Mouse (Mus musculus) testis, adult 2 months (tissue): Measurements from ENCODE around the gene Trp53bp1. TPM values are rescaled to one million over a fixed set of nuclear protein-coding genes. Genes with fewer than 3 reads are reported as not detected.

ENCODE experiments used
- H3K27ac ChIP-seq: fragments of 200-500 bp; 2 replicates; pipeline ENCODE4 v1.5.1; 2012; ENCODE audit warnings: low read depth, low read length; ENCODE audit not compliant: control insufficient read depth, insufficient read depth
- H3K27me3 ChIP-seq: fragments of 200-500 bp; 2 replicates; pipeline ENCODE4 v1.6.1; 2012; ENCODE audit warnings: mild to moderate bottlenecking, low read length, moderate library complexity; ENCODE audit not compliant: control insufficient read depth, insufficient read depth
- H3K36me3 ChIP-seq: fragments of 200-500 bp; 2 replicates; pipeline ENCODE4 v1.6.1; 2012; ENCODE audit warnings: mild to moderate bottlenecking, low read length; ENCODE audit not compliant: control insufficient read depth, insufficient read depth
- H3K4me1 ChIP-seq: fragments of 200-500 bp; 2 replicates; pipeline ENCODE4 v1.6.1; 2012; ENCODE audit warnings: low read length; ENCODE audit not compliant: control insufficient read depth, insufficient read depth
- H3K4me3 ChIP-seq: fragments of 200-500 bp; 2 replicates; pipeline ENCODE4 v1.5.1; 2012; ENCODE audit warnings: low read depth, mild to moderate bottlenecking, low read length, moderate library complexity, mixed read lengths; ENCODE audit not compliant: control insufficient read depth
- CTCF ChIP-seq: fragments of 200-500 bp; IDR thresholded peaks from 2 replicates; pipeline ENCODE4 v1.5.1; 2012; ENCODE audit warnings: low read depth, mild to moderate bottlenecking, inconsistent platforms, low read length, moderate library complexity; ENCODE audit not compliant: control insufficient read depth, insufficient read depth, insufficient replicate concordance
- POLR2A ChIP-seq: fragments of 200-500 bp; IDR thresholded peaks from 2 replicates; pipeline ENCODE4 v1.6.1; 2012; ENCODE audit warnings: low read depth, mild to moderate bottlenecking, inconsistent platforms, low read length, moderate library complexity; ENCODE audit not compliant: control insufficient read depth
- polyA plus RNA-seq: library from polyadenylated mRNA; depleted of rRNA; stranded (reverse); fragments of >200 nt; gene quantifications from 2 replicates; pipeline ENCODE4 v1.2.3, GENCODE M21; 2012

Gene Trp53bp1
- polyA plus RNA-seq, 1 experiment = 58.2 TPM

- TF ChIP-seq POLR2A = no peak
- no peak for TF ChIP-seq CTCF
- Histone ChIP-seq H3K4me3 (no peak overlapping the region), H3K27me3 (no peaks in the 10 kb centered on the region), H3K36me3 (no peaks in the 10 kb centered on the region), H3K27ac (no peak overlapping the region), H3K4me1 (no peaks in the 10 kb centered on the region; the same call in 1 of the 2 replicates)
Observed at GRCm38 (mm10) chr2:121296754-121297231, 25.6 kb upstream of the Trp53bp1 start.

DNA sequence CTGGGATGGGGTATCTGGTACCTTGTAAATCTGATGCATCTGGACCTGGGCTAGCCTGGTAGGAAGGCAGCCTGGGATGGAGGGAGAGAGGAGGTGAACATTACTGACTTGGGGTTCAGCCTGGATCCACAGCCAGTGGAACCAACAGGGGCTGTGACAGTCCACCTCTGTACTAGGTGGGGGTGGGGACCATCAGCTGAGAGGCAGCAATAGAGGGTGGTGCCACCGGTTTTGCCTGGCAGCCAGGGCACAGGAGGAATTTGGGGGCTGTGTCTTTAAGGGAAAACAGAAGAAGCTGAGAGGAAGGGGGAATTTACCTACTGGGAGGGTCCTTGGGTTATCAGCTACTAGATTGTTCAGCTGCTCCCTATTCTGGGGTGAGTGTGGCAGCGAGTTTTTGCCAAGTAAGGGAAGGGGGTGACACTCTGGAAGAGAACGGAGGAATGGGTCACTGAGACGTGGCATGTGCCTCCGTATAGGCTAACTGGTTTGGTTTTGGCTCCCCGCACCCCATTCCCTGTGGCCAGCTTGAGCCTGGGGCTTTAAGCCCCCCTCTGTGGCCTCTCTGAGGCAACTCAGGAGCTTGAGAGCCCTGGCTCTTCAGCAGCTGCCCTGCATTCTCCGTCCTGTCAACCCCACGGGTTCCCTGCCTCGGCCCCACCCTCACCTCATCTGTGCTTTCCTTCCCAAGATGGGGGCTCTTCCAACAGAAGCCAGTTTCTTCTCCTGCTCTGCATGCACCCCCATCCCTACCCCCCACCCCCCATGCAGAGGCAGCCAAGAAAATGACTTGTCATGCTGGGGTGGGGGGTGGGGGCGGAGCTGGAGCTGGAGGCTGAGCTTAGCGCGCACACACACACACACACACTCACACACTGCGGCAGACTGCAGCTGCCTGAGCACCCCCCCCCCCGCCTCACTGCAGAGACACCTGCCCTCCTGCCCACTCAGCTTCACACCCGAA, 24.7 kb upstream of the Trp53bp1 start:
- no peaks in the 10 kb centered on the region; the same call in 1 of the 2 replicates for H3K4me1 ChIP-seq
- TF ChIP-seq CTCF = no peak
- no peak for TF ChIP-seq POLR2A
- H3K36me3 ChIP-seq = no peaks in the 10 kb centered on the region
- H3K27me3 ChIP-seq = no peaks in the 10 kb centered on the region
- H3K27ac ChIP-seq = no peak overlapping the region
- peak overlapping the region; percentile 34 for H3K4me3 ChIP-seq

DNA sequence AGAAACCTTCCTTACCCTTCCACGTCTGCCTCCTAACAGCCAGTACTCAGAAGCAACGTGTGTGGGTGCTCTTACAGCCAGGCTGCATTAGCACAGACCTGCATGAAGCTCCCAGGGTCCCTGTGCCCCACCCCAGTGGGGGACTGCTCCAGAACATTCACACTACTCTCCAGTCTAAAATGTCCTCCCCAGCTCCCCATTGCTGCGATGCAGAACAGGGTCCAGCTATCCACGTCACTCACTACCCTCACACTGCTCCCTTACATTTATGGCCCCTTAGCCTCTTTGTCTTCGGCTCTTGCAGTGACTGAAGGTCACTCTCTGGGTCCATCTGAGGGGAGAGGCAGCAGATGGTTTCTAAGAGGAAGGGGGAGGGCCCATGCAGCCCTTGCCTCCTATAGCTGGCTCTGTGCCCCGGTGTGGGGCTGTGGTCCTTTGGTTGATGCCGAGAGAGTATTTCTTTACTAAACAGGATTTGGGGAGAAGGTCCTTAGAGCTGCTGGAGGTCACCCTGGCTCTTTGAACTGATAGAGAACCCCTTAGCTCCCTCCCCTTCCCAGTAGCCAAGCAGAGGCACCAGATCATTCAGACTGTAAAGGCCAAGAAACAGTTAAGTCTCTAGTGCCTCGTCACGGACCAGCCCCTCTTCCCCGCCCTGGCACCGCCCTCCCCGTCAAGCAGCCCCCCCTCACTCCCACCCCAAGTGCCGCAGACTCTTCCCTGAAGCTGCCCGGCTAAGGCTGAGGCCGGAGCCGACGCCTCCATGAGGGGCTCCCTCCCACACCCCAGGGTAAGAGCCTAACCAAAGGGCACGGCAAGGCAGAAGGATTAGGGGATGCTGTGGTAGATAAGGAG, 23.8 kb upstream of the Trp53bp1 start:
- Histone ChIP-seq H3K27ac (no peak overlapping the region), H3K27me3 (no peaks in the 10 kb centered on the region), H3K4me3 (peak overlapping the region; percentile 34), H3K36me3 (no peaks in the 10 kb centered on the region), H3K4me1 (peaks cover 3% of the 10 kb centered on the region)
- no peak for TF ChIP-seq POLR2A
- no peak for TF ChIP-seq CTCF

DNA sequence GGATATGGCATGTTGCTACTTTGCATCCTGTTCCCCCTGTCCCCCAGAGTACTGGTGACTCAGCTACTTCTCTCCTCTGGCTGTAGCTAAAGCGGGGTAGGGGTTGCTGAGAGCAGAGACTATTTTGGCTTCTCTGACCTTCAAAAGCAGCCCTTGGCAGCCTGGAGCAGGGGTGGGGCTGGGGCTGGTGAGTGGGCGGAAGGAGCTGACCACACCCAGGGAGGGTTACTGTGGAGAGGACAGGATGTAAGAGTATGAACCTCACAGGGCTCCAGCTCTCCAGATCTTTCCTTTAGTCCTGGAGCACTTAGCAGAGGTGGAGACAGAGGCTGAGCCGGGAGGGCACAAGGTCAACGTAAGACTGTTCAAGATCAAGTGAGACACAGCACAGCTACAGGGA, 23.0 kb upstream of the Trp53bp1 start:
- no peaks in the 10 kb centered on the region for H3K36me3 ChIP-seq
- peaks cover 6% of the 10 kb centered on the region for H3K4me1 ChIP-seq
- H3K27ac ChIP-seq = no peak overlapping the region
- H3K4me3 ChIP-seq = no peak overlapping the region
- H3K27me3 ChIP-seq = no peaks in the 10 kb centered on the region
- TF ChIP-seq POLR2A (no peak), CTCF (no peak)

DNA sequence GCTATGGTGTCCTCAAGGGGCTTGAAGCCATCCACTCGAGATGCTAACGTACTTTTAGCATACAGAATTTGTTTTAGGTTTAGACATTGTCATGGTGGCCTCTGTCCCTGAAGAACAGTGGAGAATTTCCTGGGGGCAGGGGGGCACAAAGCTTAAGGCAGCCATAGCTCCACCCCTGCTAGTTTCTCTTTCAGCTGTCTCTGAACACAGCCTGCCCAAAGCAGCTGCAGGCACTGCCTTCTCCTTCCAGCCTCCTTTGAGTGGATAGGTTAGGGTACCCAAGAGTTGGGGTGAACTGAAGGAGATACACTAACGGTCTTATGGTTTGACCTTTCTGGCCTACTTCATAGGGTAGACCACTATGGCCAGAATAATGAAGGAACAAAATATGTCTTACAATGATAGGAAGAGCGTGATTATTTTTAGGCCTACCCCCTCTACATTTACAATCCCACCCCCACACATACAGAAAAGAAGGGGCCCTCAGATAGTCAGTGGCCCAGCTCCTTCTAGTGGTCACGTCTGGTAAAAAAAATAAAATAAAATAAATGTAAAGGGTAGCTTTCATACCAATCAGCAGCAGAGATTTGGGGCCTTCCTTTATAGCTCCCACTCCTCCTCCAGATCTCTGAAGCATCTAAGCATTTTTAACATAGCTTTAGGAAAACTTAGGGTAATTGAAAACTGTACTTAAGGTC, 21.3 kb upstream of the Trp53bp1 start:
- H3K27ac ChIP-seq = no peak overlapping the region
- H3K4me1 ChIP-seq = peaks cover 6% of the 10 kb centered on the region
- no peaks in the 10 kb centered on the region for H3K36me3 ChIP-seq
- no peak overlapping the region for H3K4me3 ChIP-seq
- no peaks in the 10 kb centered on the region for H3K27me3 ChIP-seq
- no peak for TF ChIP-seq POLR2A
- TF ChIP-seq CTCF = no peak

DNA sequence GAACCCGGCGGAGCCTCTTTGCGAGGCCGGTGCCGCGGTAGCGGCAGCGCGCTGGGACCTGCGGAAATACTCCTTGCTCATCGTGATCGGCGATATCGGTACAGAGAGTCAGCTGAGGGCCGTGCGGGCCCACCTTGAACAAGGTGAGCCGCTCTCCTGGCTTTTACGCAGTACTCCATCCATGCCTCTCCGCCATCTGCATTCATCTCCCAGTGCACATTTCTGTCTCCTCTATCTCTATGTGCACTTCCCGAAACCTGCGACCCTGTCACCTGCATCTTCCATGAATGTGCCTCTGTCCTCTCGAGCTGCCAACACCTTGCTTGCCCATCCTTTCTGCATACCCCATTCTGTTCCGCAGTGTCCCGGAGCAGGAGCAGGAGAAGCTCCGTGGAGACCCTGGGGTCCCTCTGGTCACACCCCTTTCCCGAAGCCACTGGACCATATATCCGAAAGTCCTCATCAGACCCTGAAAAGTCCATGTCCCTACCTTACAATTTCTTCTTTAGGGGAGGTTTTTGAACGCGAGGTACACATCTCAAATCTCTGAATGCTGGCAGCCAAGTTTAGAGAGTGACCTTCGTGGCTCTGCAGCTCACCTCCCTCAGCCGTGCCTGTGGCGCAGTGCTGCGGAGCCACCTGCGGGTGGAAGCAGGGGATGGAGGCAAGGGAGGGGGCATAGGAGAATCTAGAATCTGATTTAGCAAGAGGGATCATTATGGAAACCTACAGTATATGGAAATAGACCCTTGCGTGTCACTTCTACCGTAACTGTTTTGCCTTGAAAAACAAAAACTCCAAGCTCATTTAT, 18.7 kb upstream of the Trp53bp1 start:
- H3K27ac ChIP-seq = no peak overlapping the region
- peak overlapping the region; percentile 93 for H3K4me3 ChIP-seq

More for the DNA sequence above, 18.7 kb upstream of the Trp53bp1 start:
- Histone ChIP-seq H3K27me3 (no peaks in the 10 kb centered on the region), H3K36me3 (no peaks in the 10 kb centered on the region), H3K4me1 (peaks cover 6% of the 10 kb centered on the region)
- peak; percentile 1; the same call in 1 of the 2 replicates for TF ChIP-seq CTCF
- TF ChIP-seq POLR2A = no peak
